Mouse (Mus musculus): ENCODE data around the gene Mmp17.

Gene Mmp17

GRCm38 (mm10) chr5:129583761-129584582, at the start of gene Mmp17:
Gene Mmp17, plus strand, starts transcription at chr5:129584169.
- peak; percentile 92 for DNase-seq

GRCm38 (mm10) chr5:129534500-129534899, 49.5 kb upstream of the Mmp17 start:
- no peak for DNase-seq

- no peak for DNase-seq
Observed at GRCm38 (mm10) chr5:129535021-129535420, 48.9 kb upstream of the Mmp17 start.

- no peak for DNase-seq
Observed at GRCm38 (mm10) chr5:129535431-129535830, 48.5 kb upstream of the Mmp17 start.

GRCm38 (mm10) chr5:129538826-129539225, 45.1 kb upstream of the Mmp17 start:
- DNase-seq = no peak

- DNase-seq = no peak
Observed at GRCm38 (mm10) chr5:129542236-129542635, 41.7 kb upstream of the Mmp17 start.

GRCm38 (mm10) chr5:129545787-129546186, 38.2 kb upstream of the Mmp17 start:
- DNase-seq = no peak

GRCm38 (mm10) chr5:129549716-129550115, 34.3 kb upstream of the Mmp17 start:
- no peak for DNase-seq

- DNase-seq = no peak
Observed at GRCm38 (mm10) chr5:129550790-129551189, 33.2 kb upstream of the Mmp17 start.

- DNase-seq = no peak
Observed at GRCm38 (mm10) chr5:129551991-129552390, 32.0 kb upstream of the Mmp17 start.

- no peak for DNase-seq
Observed at GRCm38 (mm10) chr5:129553642-129554041, 30.3 kb upstream of the Mmp17 start.

GRCm38 (mm10) chr5:129558591-129558990, 25.4 kb upstream of the Mmp17 start:
- no peak for DNase-seq

- DNase-seq = no peak
Observed at GRCm38 (mm10) chr5:129559283-129559682, 24.7 kb upstream of the Mmp17 start.

- DNase-seq = no peak
Observed at GRCm38 (mm10) chr5:129562342-129562741, 21.6 kb upstream of the Mmp17 start.

- no peak for DNase-seq
Observed at GRCm38 (mm10) chr5:129568596-129568995, 15.4 kb upstream of the Mmp17 start.

GRCm38 (mm10) chr5:129578201-129578600, 5.8 kb upstream of the Mmp17 start:
- no peak for DNase-seq

- DNase-seq = no peak
Observed at GRCm38 (mm10) chr5:129580046-129580445, 3.9 kb upstream of the Mmp17 start.

- no peak for DNase-seq
Observed at GRCm38 (mm10) chr5:129580572-129580971, 3.4 kb upstream of the Mmp17 start.

- no peak for DNase-seq
Observed at GRCm38 (mm10) chr5:129581015-129581414, 3.0 kb upstream of the Mmp17 start.

- DNase-seq = no peak
Observed at GRCm38 (mm10) chr5:129583331-129583730, 638 bp upstream of the Mmp17 start.

GRCm38 (mm10) chr5:129584583-129585541, 893 bp downstream of the Mmp17 start:
- peak; percentile 65 for DNase-seq

- DNase-seq = peak; percentile 95
Observed at GRCm38 (mm10) chr5:129586016-129586415, 2.0 kb downstream of the Mmp17 start.

- DNase-seq = no peak
Observed at GRCm38 (mm10) chr5:129586471-129586870, 2.5 kb downstream of the Mmp17 start.

GRCm38 (mm10) chr5:129590915-129591314, 6.9 kb downstream of the Mmp17 start:
- no peak for DNase-seq
